Mouse (Mus musculus) mesoderm, embryonic 11.5 days (tissue): ENCODE measurements around the gene Kif7.

Experiments used
- DNase-seq: peaks from one replicate; pipeline ENCODE4 v3.0.0-alpha.2; 2012; ENCODE audit warnings: low read depth, low spot score

The Kif7 gene

DNA sequence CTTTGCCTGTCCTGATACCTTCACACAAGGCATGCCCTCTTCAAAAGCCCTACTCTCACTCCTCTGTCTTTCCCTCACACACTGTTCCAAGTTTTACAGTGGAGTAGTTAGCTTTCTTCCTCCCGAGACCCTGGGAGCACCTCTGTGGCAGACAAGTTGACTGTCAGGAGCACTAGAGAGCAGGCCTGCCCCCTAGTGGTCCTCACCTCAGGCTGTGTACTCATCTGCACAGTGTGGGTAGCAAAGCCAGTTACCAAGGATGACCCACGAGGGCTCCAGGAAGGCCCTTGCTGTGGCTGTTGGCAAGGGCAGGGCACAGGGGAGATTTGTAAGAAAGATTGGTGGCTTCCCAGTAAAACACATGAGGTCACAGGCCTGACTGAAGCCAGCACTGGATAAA is 11.6 kb upstream of the Kif7 start:
- peak; percentile 52 for DNase-seq

DNA sequence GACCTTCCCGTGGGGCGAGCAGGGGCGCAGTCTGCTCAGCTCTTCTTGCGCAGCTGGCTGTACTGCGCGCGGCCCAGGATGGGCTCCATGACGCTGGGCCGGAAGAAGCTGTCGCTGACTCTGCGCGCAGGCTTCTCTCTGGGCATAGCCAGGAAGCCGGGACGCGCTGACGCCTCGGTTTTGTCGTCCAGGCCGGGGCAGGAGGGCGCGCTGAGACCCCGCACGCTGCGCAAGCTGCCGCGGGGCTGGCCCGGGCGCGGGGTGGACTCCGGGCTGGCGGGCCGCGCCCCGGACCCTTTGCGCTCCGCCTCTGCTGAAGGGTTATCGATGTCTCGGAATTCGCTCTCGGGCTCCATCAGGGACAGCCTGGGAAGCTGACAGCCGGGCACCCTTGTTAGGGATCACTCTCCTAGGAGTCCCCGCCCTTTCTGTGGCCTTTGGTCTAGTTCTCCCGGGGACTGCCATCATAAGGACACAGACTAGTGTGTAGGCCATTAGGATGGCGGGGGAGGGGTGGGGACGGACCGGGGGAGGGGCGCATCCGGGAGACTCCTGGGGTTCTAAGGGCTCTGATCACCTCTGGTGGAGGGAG is 6.0 kb upstream of the Kif7 start:
- DNase-seq = peak; percentile 58

GRCm38 (mm10) chr7:79710831-79711230 is 4.7 kb downstream of the Kif7 start:
- DNase-seq = no peak

DNA sequence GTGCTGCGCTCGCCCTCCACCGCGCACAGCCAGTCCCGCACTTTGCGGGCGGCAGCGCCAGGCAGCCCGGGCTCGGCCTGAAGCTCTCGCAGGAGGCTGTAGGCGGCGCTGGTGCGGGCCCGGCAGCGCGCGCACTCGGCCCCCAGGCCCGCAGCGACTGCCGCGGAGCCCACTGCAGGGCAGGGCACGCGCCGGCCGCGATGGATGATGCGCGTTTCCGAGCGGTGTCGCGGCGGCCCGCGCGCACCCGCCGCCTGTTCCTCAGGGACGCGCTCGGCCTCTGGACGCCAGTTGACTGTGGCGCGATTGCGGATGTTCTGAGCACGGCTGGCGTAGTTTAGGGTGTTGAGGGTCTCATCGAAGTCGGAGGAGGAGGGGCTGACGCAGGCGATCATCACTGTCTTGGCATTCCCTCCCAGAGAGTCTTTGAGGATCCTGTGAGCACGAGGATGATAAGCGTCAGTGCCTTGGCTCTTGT is 5.4 kb downstream of the Kif7 start:
- peak; percentile 82 for DNase-seq

- no peak for DNase-seq
Measured at GRCm38 (mm10) chr7:79705210-79705609, 10.3 kb downstream of the Kif7 start.

DNA sequence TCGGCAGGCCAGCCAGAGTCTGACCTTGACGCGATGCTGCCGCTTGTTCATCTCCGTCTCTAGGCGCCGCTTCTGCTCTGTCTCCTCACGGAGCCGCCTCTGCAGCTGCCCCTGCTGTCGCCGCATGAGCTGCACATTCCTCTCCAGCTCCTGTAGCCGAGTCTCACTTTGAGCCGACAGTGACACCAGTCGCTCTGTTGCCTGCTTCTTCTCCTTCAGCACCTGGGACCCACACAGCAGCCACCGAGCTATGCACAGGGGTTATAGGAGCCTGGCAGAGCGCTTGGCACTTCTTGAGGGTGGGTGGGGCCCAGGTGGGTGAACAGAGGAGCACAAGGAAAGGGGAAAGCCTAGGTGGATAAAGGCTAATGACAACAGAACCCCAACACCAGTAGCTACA is 12.8 kb downstream of the Kif7 start:
- DNase-seq = no peak

DNA sequence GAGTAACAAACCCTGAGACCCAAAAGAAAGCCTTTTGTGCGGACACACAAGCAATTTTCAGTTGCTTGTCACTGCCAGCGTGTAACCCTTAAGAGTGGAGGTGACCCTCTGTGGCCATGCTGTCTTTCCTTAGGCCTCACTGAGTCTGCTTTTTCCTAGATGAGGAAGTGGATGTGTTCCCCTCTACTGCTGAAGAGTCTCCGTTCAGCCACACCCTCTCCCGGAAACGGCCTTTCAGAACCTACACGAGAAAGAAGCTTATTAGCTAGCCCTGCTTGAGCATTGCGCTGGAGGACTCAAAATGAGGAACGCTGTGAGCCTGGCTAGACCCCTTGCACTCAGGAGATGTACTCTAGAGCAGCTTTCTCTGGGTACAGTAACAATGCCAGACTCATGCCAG is 19.0 kb downstream of the Kif7 start:
- DNase-seq = no peak

DNA sequence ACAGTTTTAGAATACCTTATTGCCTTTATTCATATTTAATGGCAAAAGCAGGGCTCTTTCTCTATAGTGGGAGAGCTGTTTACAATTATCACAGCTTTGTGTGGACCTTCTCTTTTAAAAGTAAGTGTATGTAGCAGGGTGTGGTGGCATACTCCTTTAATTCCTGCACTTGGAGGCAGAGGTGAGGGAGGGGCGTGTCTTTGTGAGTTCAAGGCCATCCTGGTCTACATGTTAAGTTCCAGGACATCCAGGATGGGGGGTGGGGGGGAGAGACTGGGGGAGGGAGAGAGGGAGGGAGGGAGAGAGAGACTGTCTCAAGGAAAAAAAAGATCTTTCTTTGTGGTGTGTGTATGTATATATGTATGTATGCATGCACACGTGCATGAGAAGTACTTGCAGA is 35.3 kb downstream of the Kif7 start:
- no peak for DNase-seq

DNA sequence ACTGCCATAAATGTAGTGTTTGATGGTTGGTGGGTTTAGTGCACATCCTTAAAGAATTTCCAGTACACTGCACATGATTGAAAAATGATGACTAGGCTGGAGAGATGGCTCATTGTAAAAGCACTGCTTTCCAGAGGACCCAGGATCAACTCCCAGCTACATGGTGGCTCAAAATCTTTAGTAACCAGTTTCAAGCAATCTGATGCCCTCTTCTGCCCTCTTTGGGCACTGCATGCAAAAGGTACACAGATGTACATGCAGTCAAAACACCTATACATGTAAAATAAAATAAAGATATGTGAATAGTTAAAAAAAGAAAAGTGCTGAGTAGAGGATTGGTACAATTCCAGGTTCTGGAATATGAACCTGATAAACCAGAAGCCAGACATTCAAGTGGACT is 36.3 kb downstream of the Kif7 start:
- peak; percentile 12 for DNase-seq

- no peak for DNase-seq
Measured at GRCm38 (mm10) chr7:79670900-79671604, 44.5 kb downstream of the Kif7 start.

DNA sequence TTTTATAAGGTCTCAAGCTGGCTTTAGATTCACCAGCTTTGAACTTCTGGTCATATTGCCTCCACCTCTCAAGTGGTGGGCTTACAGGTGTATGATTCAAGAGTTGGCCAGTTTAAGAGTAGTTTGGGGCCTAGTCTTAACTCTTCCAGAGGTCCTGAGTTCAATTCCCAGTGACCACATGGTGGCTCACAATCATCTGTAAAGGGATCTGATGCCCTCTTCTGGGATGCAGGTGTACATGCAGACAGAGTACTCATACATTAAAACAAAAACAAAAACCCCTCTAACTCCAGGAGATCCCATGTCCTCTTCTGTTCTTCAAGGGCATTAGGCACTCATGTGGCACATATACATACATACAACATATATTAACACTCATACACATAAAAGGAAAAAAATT is 48.8 kb downstream of the Kif7 start:
- DNase-seq = no peak

DNA sequence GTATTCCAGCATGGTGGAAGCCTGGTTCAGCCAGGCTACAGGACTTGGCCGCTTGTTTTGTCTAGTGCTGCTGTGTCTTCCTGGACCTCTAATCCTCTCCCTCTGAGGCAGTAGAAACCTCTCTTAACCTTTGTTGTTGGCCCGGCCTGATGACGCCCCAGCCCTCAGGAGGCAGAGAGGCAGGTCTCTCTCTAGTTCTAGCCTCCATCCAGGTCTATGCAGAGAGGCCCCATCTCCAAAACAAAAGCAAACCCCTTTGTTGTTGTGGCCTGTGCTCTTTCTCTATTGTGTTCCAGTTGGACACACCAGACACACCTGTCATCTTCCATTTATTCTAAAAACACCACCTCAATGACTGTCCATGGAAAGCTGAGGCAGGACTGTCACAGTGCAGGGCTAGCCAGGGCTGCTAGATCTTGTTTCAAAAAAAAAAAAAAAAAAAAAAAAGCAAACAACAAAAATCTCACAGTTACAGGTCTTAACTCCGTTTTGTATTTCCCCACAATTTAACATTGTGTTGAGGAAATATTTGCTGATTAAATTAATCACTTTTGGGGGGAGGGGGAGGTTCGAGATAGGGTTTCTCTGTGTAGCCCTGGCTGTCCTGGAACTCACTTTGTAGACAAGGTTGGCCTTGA is 54.1 kb downstream of the Kif7 start:
- no peak for DNase-seq

- peak; percentile 5 for DNase-seq
Measured at GRCm38 (mm10) chr7:79660291-79661150, 55.0 kb downstream of the Kif7 start.

GRCm38 (mm10) chr7:79659578-79660290 is 55.8 kb downstream of the Kif7 start, which contains the start of gene Ticrr:
Gene Ticrr (plus strand): TSS chr7:79660196.
- DNase-seq = peak; percentile 98

GRCm38 (mm10) chr7:79654586-79654985 is 60.9 kb downstream of the Kif7 start:
- no peak for DNase-seq

GRCm38 (mm10) chr7:79654185-79654584 is 61.3 kb downstream of the Kif7 start:
- no peak for DNase-seq

GRCm38 (mm10) chr7:79649005-79649404 is 66.5 kb downstream of the Kif7 start:
- DNase-seq = peak; percentile 67
